Mouse (Mus musculus) spleen, adult 2 months (tissue): Measurements from ENCODE around the gene Tnni3.

Experiments used
- CTCF ChIP-seq: fragments of 200-500 bp; IDR thresholded peaks from 2 replicates; pipeline ENCODE4 v1.5.1; 2011; ENCODE audit warnings: mild to moderate bottlenecking, inconsistent platforms; ENCODE audit not compliant: insufficient read depth, insufficient read length, insufficient replicate concordance; ENCODE audit errors: extremely low read depth
- POLR2A ChIP-seq: fragments of 200-500 bp; IDR thresholded peaks from 2 replicates; pipeline ENCODE4 v1.6.1; 2011; ENCODE audit warnings: low read depth, low read length, inconsistent platforms

- TF ChIP-seq CTCF (peak; percentile 6; the same call in 1 of the 2 replicates), POLR2A (no peak)
Measured at GRCm38 (mm10) chr7:4508062-4508738, 15.8 kb downstream of the Tnni3 start.
